Mouse (Mus musculus) layer of hippocampus, adult 2 months (tissue): Measurements from ENCODE around the gene Aph1b. TPM values are rescaled to one million over a fixed set of nuclear protein-coding genes. Genes with fewer than 3 reads are reported as not detected.
"Not testable (repeated sequence)": the region's sequence is repeated elsewhere in the genome, so short reads cannot be mapped to it uniquely, and the experiment has no call there.

Experiments
- DNase-seq, 2 experiments: peaks; one replicate each; pipeline ENCODE4 v3.0.0; 2022; ENCODE audit warnings: low spot score in 2 of 2
- H3K27ac ChIP-seq: fragments of 200-600 bp; 2 replicates; pipeline ENCODE4 v1.8.1; 2022
- H3K4me3 ChIP-seq: fragments of 200-600 bp; 2 replicates; pipeline ENCODE4 v1.8.1; 2022; ENCODE audit warnings: mild to moderate bottlenecking
- CTCF ChIP-seq: fragments of 200-600 bp; conservative IDR thresholded peaks from 2 replicates; pipeline ENCODE4 v1.8.1; 2022; ENCODE audit warnings: antibody characterized with exemption, mild to moderate bottlenecking, moderate library complexity
- long read RNA-seq, 2 experiments: library from polyadenylated mRNA; stranded (forward); transcript quantifications; one replicate each; pipeline ENCODE4 v2.0.0; 2021; ENCODE audit warnings: borderline mapping rate in 2 of 2
- total RNA-seq, 2 experiments: library from RNA; stranded (reverse); gene quantifications; 2 replicates each; pipeline ENCODE4 v1.2.3; 2021

The Aph1b gene
- total RNA-seq: 10 to 100 TPM; 32.3 to 37.1 TPM
- long read RNA-seq, experiment 1, full-length matches to known transcripts: 15 of 15 reads
- long read RNA-seq, experiment 1, partial matches to known transcripts: 0 of 15 reads
- long read RNA-seq, experiment 1, other reads (novel, unspliced or antisense): 0 of 15 reads
- long read RNA-seq, experiment 2, full-length matches to known transcripts: 13 of 18 reads
- long read RNA-seq, experiment 2, partial matches to known transcripts: 1 of 18 reads
- long read RNA-seq, experiment 2, other reads (novel, unspliced or antisense): 4 of 18 reads

- DNase-seq: peak; percentile 92 to 95
- peak within 1 kb of the TSS; percentile 72 for H3K4me3 ChIP-seq
- peak within 1 kb of the TSS; percentile 91 for H3K27ac ChIP-seq
- no peak for TF ChIP-seq CTCF
Measured at GRCm38 (mm10) chr9:66795464-66796324, at the start of gene Aph1b. TSS of gene Aph1b (minus strand) at chr9:66795490.

GRCm38 (mm10) chr9:66835097-66835480, 39.8 kb upstream of the Aph1b start:
- Histone ChIP-seq H3K27ac (peak overlapping the region; percentile 56), H3K4me3 (peak overlapping the region; percentile 83)
- peak; percentile 17 for TF ChIP-seq CTCF
- peak in 1 of 2 experiments; percentile 38 for DNase-seq

- no peak for TF ChIP-seq CTCF
- Histone ChIP-seq H3K4me3 (peak within 1 kb of the TSS; percentile 83), H3K27ac (peak within 1 kb of the TSS; percentile 82)
- DNase-seq: peak; percentile 96 to 99
Measured at GRCm38 (mm10) chr9:66834318-66835096, 39.2 kb upstream of the Aph1b start, which contains the start of gene Aph1c. TSS of gene Aph1c (minus strand) at chr9:66834726.

DNA sequence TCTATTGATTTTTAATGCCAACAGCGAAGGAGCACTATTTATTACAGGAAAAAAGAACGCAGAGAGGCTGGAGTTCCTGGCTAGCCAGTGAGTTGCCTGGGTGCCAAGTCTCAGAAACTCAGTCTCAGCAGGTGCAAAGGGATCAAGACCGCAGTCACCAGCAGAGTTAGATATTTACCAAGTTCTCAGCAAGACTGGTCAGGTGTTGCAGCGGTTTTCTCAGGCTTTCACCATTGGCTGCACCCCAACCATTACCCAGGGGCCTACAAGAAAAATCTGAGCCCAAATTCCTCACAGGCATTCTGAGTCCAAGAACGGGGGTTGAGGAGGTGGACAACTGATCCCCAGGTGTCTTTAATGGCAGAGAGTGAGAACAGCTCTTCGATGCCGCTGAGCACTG, 38.6 kb upstream of the Aph1b start:
- TF ChIP-seq CTCF: 0 out of 2 replicates have a peak, but pooled peaks have one; percentile 2
- H3K27ac ChIP-seq: peak overlapping the region; percentile 82
- no peak for DNase-seq
- H3K4me3 ChIP-seq: peak overlapping the region; percentile 83

DNA sequence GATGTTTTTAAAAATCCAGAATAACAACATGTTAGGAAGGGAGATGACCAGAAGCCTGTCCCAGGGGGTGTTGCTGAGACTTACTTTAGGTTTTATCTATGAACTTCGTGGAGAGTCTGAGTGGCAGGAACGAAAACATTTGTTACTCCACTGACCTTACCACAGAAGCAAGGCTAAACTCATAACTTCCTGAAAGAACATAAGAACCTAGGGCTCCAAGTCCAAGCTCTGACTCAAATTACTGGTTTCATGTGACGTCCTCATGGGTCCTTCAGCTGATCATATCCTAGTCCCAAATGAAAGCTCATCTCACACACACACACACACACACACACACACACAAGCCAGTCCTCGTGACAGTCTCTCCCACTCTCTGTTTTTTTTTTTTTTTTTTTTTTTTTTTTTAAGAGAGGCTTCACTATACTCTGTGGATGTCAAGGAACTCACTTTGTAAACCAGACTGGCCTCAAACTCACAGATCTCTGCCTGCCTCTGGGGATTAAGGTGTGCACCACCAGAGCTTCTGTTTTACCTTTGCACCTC, 37.1 kb upstream of the Aph1b start:
- no peak overlapping the region for H3K4me3 ChIP-seq
- no peak overlapping the region for H3K27ac ChIP-seq
- no peak for DNase-seq
- no peak for TF ChIP-seq CTCF

DNA sequence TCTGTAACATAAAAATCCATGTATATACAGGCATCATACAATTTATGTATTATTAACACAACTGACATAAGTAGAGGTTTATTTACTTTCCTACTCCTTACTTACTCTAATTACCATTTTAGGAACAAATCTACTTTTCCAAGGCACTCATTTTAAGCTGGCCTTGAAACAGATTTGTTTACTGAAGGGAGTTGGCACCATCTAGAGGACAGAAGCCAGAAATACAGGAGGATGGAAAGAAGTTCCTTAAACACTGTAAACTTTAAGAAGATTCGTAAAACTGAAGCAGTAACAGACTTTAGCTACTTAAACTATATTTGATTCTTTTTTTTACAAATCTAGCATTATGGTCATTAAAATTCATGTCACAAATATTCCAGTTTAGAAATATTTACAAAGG, 30.7 kb upstream of the Aph1b start:
- peak; percentile 89 for TF ChIP-seq CTCF
- peak; percentile 29 to 35 for DNase-seq
- Histone ChIP-seq H3K4me3 (no peak overlapping the region), H3K27ac (no peak overlapping the region)

- not testable (repeated sequence) for DNase-seq, H3K27ac ChIP-seq, H3K4me3 ChIP-seq
- TF ChIP-seq CTCF: peak; percentile 29
Measured at GRCm38 (mm10) chr9:66822255-66822654, 27.0 kb upstream of the Aph1b start.

DNA sequence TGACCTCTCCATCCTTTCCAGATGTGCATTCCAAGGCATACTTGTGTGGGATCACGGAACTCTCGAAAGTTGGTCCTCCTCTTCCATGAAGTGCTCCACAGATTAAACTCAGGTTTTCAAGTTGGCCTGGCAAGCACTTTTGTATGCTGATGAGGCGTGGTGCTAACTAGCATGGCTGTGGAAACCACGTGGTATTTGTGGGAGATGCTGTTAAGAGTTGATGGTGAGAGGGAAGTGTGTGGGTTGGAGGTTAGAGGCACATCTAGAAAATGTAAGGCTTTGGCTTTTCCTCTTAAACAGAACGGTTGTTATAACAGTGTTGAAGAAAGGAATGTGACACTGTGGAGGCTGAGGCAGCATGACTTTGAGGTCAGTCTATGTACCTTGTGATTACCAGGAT, 25.7 kb upstream of the Aph1b start:
- TF ChIP-seq CTCF: no peak
- H3K4me3 ChIP-seq: no peak overlapping the region

DNA sequence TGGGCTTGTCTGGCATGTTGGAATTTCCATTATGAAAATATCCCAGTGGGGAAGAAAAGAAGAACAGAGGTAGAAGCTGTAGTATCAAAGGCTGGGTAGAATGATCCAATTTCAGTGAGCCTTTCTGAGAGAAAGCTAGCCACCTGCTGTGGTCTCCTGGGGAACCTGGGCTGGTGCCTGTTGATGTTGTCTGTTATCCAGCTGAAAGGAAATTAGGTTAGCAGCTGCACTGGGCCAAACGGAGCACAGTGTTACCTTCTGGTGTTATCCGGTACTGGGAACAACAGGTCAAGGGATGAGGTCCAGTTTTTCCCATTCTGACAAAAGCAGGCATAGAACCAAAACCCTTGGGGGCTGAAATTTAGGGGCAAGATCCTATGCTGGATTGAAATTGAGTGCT, 18.1 kb upstream of the Aph1b start:
- DNase-seq: no peak
- H3K4me3 ChIP-seq: no peak overlapping the region
- H3K27ac ChIP-seq: no peak overlapping the region
- no peak for TF ChIP-seq CTCF

More for the DNA sequence above, 25.7 kb upstream of the Aph1b start:
- no peak overlapping the region for H3K27ac ChIP-seq
- no peak for DNase-seq

- not testable (repeated sequence) for DNase-seq, H3K4me3 ChIP-seq, H3K27ac ChIP-seq
Measured at GRCm38 (mm10) chr9:66805951-66806350, 10.7 kb upstream of the Aph1b start.

DNA sequence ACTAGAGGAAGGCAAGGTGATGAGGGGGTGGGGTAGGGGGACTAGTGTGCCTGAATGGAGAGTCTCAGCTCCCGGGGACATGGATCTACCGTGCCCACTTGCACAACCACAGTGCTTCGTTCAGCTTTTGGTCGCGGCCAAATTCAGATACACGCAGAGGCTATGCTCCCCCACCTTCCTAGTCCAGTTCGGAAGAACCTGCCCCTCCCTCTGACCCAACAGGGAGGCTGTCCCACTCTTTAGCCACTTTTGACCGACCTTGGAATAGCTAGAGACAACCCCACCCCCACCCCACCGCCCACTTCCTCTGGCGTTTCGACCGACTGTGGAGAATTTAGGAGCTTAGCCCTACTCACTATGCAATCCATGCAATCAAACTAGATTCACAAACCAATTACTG, 6.7 kb upstream of the Aph1b start:
- H3K4me3 ChIP-seq: no peak overlapping the region
- no peak for TF ChIP-seq CTCF
- no peak overlapping the region for H3K27ac ChIP-seq

DNA sequence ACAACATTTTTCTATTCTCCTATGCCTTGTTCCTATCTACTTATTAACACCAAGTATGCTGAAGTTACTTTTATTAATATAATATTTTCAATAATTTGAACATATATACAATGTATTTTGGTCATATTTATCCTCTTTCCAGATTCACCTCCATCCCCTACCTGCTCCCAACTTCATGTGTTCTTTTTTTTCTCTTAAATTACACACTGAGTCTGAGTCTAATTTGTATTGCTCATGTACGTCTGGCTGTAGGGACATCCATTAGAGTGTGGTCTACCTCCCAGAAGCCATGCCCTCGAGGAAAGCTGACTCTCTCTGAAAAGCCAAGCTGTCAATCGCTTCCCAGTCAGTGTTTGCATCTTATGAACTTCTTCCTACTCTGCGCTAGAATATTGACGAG, 1.4 kb upstream of the Aph1b start, which contains the start of gene Gm10647:
TSS of gene Gm10647 (plus strand) at position 301 of the 400 bp plus-strand sequence.
- Histone ChIP-seq H3K27ac (peak within 1 kb of the TSS; percentile 91), H3K4me3 (peak within 1 kb of the TSS; percentile 72)
- no peak for DNase-seq
- no peak for TF ChIP-seq CTCF

More for the DNA sequence above, 6.7 kb upstream of the Aph1b start:
- DNase-seq: no peak
